Mouse (Mus musculus) neural tube, embryonic 11.5 days (tissue): ENCODE data around the gene Chuk. TPM values are rescaled to one million over a fixed set of nuclear protein-coding genes. Genes with fewer than 3 reads are reported as not detected.

Source experiments
- ATAC-seq: fragments of 200-750 bp; cut with Nextera tagmentation; 2 replicates; pipeline ENCODE4 v1.8.0; 2017; ENCODE audit warnings: moderate number of reproducible peaks, mild to moderate bottlenecking, moderate TSS enrichment, moderate library complexity; ENCODE audit not compliant: insufficient read depth, low FRiP score, low TSS enrichment
- DNase-seq: peaks from one replicate; pipeline ENCODE4 v3.0.0-alpha.2; 2015; ENCODE audit warnings: low spot score
- H3K27ac ChIP-seq: fragments of 300-500 bp; sonication (generic); 2 replicates; pipeline ENCODE4 v1.5.1; 2014; ENCODE audit warnings: low read depth, mild to moderate bottlenecking, low read length
- H3K27me3 ChIP-seq: fragments of 300-500 bp; sonication (generic); 2 replicates; pipeline ENCODE4 v1.6.1; 2014; ENCODE audit warnings: mild to moderate bottlenecking, low read length, mixed read lengths; ENCODE audit not compliant: control insufficient read depth, insufficient read depth
- H3K36me3 ChIP-seq: fragments of 300-500 bp; sonication (generic); 2 replicates; pipeline ENCODE4 v1.6.1; 2014; ENCODE audit warnings: mild to moderate bottlenecking, low read length, moderate library complexity, mixed read lengths; ENCODE audit not compliant: control insufficient read depth, insufficient read depth
- H3K4me1 ChIP-seq: fragments of 300-500 bp; sonication (generic); 2 replicates; pipeline ENCODE4 v1.6.1; 2014; ENCODE audit warnings: low read length, mixed read lengths; ENCODE audit not compliant: control insufficient read depth, insufficient read depth
- H3K4me2 ChIP-seq: fragments of 300-500 bp; sonication (generic); 2 replicates; pipeline ENCODE4 v1.6.1; 2014; ENCODE audit warnings: low read depth, mild to moderate bottlenecking, moderate library complexity
- H3K4me3 ChIP-seq: fragments of 300-500 bp; sonication (generic); 2 replicates; pipeline ENCODE4 v1.5.1; 2014; ENCODE audit warnings: low read depth, low read length
- H3K9ac ChIP-seq: fragments of 300-500 bp; sonication (generic); 2 replicates; pipeline ENCODE4 v1.6.1; 2014; ENCODE audit warnings: mild to moderate bottlenecking, low read length
- H3K9me3 ChIP-seq: fragments of 300-500 bp; sonication (generic); 2 replicates; pipeline ENCODE4 v1.6.1; 2016; ENCODE audit warnings: low read length; ENCODE audit not compliant: control insufficient read depth
- WGBS: fragments of 180-500 bp; shearing (Covaris S2); extraction: QIAGEN DNeasy Blood & Tissue Kit; methylation state at CpG from one replicate; pipeline ENCODE4 v1.1.7; 2014; 5-methylcytosine and 5-hydroxymethylcytosine counted together
- polyA plus RNA-seq: library from polyadenylated mRNA; unstranded; fragments of >200 nt; fragmentation: Nextera tagmentation; extraction: Ambion mirVana; gene quantifications from 2 replicates; pipeline ENCODE4 v1.2.1, GENCODE M21; 2014

Gene Chuk
- polyA plus RNA-seq, 1 experiment from 2014 or later, result 50.4 TPM

DNA sequence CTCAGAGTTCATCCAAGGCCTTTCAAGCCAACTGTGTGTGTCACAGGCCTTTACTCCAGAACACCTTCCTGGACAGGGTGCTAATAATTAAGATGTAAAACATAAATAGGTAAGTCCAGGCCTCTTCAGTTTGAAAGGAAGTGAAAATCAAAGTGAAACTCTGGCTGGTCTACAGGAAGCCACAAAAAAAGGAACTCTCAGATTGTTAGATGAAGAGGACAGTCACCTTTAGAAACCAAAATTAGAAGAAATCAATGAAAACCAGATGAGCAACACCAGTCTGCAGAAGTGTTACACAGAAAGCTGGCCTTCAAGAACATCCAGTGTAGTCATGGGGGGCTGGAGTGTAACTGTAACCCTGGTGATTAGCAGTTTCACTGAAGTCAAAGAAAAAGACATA, 10.5 kb upstream of the Chuk start:
- no peak overlapping the region for H3K9ac ChIP-seq
- ATAC-seq (no peak), DNase-seq (no peak)
- no peak overlapping the region for H3K4me2 ChIP-seq
- no peak overlapping the region for H3K27ac ChIP-seq
- no peaks in the 10 kb centered on the region for H3K4me1 ChIP-seq
- H3K9me3 ChIP-seq, result no peaks in the 10 kb centered on the region
- H3K36me3 ChIP-seq, result peaks cover 14% of the 10 kb centered on the region
- no peaks in the 10 kb centered on the region for H3K27me3 ChIP-seq
- H3K4me3 ChIP-seq, result no peak overlapping the region

DNA sequence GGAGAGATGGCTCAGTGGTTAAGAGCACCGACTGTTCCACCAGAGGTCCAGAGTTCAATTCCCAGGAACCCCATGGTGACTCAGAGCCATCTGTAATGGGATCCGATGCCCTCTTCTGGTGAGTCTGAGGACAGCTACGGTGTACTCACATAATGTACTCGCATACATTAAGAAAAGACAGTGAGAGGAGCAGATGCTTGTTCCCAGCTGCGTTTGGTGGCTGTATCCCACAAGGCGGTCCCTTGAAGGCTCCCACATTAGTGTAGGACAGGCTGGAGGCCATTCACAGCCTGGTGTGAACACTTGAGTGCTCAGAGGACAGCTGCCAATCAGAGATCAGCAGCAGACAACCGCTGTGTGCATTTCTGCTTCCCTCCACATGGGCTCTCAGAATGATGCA, 4.4 kb upstream of the Chuk start:
- Histone ChIP-seq H3K4me2 (no peak overlapping the region), H3K36me3 (peaks cover 11% of the 10 kb centered on the region), H3K4me3 (no peak overlapping the region), H3K9me3 (no peaks in the 10 kb centered on the region), H3K27me3 (no peaks in the 10 kb centered on the region), H3K4me1 (no peaks in the 10 kb centered on the region), H3K9ac (no peak overlapping the region), H3K27ac (no peak overlapping the region)
- ATAC-seq (0 out of 2 replicates have a peak, but pooled peaks have one; percentile 39), DNase-seq (peak; percentile 40)
- whole genome bisulfite sequencing, result 65% methylated on average over 7 of the region's 7 CpGs

DNA sequence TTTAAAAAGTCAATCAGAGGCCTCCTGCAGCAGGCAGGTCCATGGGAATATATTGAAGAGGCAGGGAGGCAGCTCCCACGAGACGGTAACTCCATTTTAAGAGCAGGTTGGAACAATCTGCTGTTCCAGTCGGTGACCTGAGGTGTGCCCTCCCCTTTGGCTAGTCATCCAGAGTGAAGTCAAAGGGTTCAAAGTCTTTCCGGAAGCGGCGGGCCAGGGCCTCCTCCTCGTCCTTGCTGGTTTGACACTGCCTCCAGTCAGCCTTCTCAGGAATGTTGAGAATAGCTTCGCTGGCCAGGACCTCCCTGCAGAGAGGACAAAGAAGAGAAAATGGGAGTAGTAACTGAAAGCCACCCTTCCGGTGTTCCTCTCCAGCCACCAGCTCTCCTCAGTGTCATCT, 3.1 kb upstream of the Chuk start:
- H3K9me3 ChIP-seq, result no peaks in the 10 kb centered on the region
- H3K27me3 ChIP-seq, result no peaks in the 10 kb centered on the region
- H3K27ac ChIP-seq, result no peak overlapping the region
- DNase-seq, result no peak
- no peak overlapping the region for H3K9ac ChIP-seq
- peaks cover 11% of the 10 kb centered on the region for H3K36me3 ChIP-seq
- 0 out of 2 replicates have a peak, but pooled peaks cover 2% of the 10 kb centered on the region for H3K4me1 ChIP-seq
- no peak overlapping the region for H3K4me3 ChIP-seq
- H3K4me2 ChIP-seq, result no peak overlapping the region
- no peak for ATAC-seq
- WGBS, result 92% methylated on average over 9 of the region's 9 CpGs

DNA sequence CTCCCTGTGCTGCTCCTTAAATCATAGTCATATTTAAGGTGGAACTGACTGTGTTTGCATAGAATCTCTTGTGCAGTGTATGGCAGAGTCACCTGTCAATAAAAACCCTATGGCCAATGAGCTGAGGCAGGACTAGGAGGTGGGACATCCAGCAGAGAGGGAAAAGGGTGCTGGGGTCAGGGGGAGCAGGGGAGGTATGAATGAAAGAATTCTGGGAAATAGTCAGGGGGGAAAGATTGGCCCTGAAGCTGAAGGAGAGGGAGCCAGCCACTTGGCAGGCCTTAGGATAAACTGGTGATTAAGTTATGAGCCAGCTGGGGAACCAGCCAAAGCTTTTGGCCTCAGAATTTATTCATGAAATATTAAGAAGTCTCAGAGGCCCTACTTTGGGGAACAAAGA, 1.7 kb upstream of the Chuk start:
- no peaks in the 10 kb centered on the region for H3K27me3 ChIP-seq
- H3K4me1 ChIP-seq, result 0 out of 2 replicates have a peak, but pooled peaks cover 2% of the 10 kb centered on the region
- no peak overlapping the region for H3K4me2 ChIP-seq
- H3K36me3 ChIP-seq, result peaks cover 11% of the 10 kb centered on the region
- no peak overlapping the region for H3K4me3 ChIP-seq
- no peaks in the 10 kb centered on the region for H3K9me3 ChIP-seq
- no peak overlapping the region for H3K27ac ChIP-seq
- no peak overlapping the region for H3K9ac ChIP-seq
- ATAC-seq, result no peak
- DNase-seq, result no peak

DNA sequence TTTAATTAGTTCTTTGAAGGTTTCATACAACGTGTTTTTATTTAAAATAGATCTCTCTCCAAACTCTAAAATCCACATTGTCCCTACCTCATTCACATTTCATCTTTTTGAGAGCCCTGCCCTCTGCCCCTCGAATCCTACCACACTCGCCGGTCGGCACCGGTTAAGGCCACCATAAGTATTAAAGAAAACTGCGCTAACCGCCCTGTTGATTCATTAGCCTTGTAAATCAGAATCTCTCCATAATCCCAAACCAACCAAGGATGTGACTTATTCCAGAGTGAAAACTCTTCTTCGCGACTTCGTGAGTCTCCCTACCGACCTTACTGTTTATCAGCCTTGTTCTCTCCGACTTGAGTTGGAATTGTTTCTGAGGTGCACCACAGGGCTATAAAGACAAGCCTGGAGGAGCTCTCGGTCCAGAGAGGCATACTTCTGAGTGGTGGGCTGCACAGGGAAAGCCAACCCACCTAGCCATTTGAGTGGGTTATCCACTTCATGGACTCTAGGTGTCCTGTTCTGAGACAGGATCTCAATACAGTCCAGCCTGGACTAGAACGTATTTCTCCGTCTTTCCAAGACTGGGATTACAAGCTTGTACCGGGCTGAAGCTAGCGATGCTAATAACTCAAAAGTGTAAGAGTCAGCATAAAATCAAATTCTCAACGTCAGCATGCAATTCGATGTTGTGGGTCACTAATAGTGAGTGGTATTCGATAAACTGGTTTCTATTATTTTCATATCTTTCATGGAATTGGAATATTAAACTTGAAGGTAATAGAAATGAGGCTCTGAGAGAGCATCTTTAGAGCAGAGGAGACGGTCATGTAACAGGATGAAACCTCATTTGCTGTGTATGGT, 611 bp upstream of the Chuk start:
- Histone ChIP-seq H3K27ac (no peak overlapping the region), H3K4me1 (0 out of 2 replicates have a peak, but pooled peaks cover 2% of the 10 kb centered on the region), H3K9me3 (no peaks in the 10 kb centered on the region), H3K9ac (peak overlapping the region; percentile 41), H3K4me2 (peak overlapping the region; percentile 89), H3K36me3 (peaks cover 5% of the 10 kb centered on the region), H3K27me3 (no peaks in the 10 kb centered on the region), H3K4me3 (peak overlapping the region; percentile 99)
- 30% methylated on average over 22 of the region's 22 CpGs for WGBS
- DNase-seq (no peak), ATAC-seq (peak; percentile 42)

DNA sequence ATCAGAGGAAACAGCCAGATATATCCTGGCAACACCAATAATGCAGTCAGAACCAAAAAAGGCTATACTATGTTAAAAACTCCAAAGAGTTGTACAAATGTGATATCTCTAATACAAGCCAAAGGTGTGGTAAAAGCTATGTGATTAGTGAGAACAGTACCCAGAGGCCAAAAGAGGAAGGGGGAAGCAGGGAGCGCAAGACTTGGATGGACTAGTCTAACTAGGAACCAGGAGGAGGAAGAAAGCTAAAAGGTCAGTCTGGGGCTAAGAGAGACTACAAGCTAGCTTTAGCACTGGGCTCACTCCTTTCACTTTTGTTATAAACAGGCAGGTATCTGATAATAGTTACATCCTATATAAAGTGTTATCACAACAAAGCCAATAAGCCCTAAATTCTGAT, 2.9 kb downstream of the Chuk start:
- Histone ChIP-seq H3K36me3 (no peaks in the 10 kb centered on the region), H3K9me3 (no peaks in the 10 kb centered on the region), H3K4me3 (no peak overlapping the region), H3K4me1 (0 out of 2 replicates have a peak, but pooled peaks cover 2% of the 10 kb centered on the region), H3K27ac (no peak overlapping the region), H3K27me3 (no peaks in the 10 kb centered on the region), H3K4me2 (no peak overlapping the region), H3K9ac (no peak overlapping the region)
- no peak for ATAC-seq
- no peak for DNase-seq
- 92% methylated on average over 1 of the region's 1 CpGs for WGBS

DNA sequence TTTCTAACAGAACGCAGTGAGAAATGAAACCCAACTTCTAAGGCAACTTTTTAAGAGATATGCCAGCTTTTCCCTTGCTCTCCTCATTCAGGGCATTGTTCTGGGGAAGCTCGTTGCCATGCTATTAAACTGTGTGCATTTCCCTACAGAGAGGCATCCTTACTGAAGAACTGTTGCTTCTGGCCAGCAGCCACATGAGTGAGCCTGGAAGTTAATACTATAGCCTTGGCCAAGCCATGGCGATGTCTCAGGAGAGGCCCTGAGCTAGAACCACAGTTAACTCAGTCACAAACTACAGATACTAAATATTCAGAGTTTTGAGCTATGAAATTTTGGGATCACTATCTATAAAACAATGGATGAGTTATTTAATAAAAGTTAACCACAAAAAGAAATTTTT, 4.3 kb downstream of the Chuk start:
- DNase-seq (no peak), ATAC-seq (no peak)
- Histone ChIP-seq H3K4me1 (0 out of 2 replicates have a peak, but pooled peaks cover 2% of the 10 kb centered on the region), H3K4me2 (no peak overlapping the region), H3K27ac (no peak overlapping the region), H3K9me3 (no peaks in the 10 kb centered on the region), H3K27me3 (no peaks in the 10 kb centered on the region), H3K4me3 (no peak overlapping the region), H3K9ac (no peak overlapping the region), H3K36me3 (no peaks in the 10 kb centered on the region)
- 86% methylated on average over 3 of the region's 3 CpGs for WGBS

DNA sequence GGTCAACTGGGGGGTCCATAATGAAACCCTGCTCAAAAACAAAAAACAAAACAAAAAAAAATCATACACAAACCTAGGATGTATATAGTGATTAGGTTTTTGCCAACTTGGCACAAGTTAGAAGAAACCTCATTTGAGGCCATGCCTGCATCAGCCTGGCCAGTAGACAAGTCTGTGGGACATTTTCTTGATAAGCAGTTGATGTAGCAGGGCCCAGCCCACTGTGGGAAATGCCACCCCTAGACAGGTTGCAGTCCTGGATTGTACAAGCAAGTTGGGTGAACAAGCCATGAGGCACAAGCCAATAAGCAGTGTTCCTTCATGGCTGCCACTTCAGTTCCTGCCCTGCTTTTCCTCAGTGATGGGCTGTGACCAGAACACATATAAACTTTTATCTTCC, 6.4 kb downstream of the Chuk start:
- peaks cover 8% of the 10 kb centered on the region for H3K36me3 ChIP-seq
- H3K9me3 ChIP-seq, result no peaks in the 10 kb centered on the region
- H3K9ac ChIP-seq, result no peak overlapping the region
- H3K27ac ChIP-seq, result no peak overlapping the region
- ATAC-seq, result no peak
- no peaks in the 10 kb centered on the region for H3K27me3 ChIP-seq
- no peak overlapping the region for H3K4me2 ChIP-seq
- no peaks in the 10 kb centered on the region for H3K4me1 ChIP-seq
- DNase-seq, result no peak
- H3K4me3 ChIP-seq, result no peak overlapping the region

DNA sequence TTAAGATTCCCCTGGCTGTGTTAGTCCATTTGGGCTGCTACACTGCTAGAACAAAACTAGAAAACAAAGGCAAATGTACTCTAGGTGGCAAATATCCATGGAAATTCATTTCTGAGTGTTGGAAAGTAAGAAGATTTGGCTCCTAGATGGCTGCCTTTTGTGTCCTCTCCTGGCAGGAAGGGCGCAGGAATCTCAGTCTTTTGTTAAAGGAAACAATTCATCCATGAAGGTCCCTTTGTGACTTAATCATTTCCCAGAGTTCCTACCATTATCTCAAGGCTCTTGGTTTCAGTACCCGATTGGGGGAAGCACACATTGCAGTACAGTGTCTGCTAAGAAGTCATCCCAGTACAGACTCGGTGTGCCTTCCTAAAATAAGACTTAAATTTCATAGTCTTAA, 21.0 kb downstream of the Chuk start:
- H3K27ac ChIP-seq, result no peak overlapping the region
- ATAC-seq (no peak), DNase-seq (no peak)
- no peak overlapping the region for H3K9ac ChIP-seq
- H3K27me3 ChIP-seq, result no peaks in the 10 kb centered on the region
- 0 out of 2 replicates have a peak, but pooled peaks cover 2% of the 10 kb centered on the region for H3K36me3 ChIP-seq
- H3K4me1 ChIP-seq, result no peaks in the 10 kb centered on the region
- no peak overlapping the region for H3K4me2 ChIP-seq
- WGBS, result 52% methylated on average over 3 of the region's 3 CpGs
- H3K4me3 ChIP-seq, result no peak overlapping the region
- H3K9me3 ChIP-seq, result no peaks in the 10 kb centered on the region
